Mouse (Mus musculus): Measurements from ENCODE around the gene Eps8.

Gene Eps8

DNA sequence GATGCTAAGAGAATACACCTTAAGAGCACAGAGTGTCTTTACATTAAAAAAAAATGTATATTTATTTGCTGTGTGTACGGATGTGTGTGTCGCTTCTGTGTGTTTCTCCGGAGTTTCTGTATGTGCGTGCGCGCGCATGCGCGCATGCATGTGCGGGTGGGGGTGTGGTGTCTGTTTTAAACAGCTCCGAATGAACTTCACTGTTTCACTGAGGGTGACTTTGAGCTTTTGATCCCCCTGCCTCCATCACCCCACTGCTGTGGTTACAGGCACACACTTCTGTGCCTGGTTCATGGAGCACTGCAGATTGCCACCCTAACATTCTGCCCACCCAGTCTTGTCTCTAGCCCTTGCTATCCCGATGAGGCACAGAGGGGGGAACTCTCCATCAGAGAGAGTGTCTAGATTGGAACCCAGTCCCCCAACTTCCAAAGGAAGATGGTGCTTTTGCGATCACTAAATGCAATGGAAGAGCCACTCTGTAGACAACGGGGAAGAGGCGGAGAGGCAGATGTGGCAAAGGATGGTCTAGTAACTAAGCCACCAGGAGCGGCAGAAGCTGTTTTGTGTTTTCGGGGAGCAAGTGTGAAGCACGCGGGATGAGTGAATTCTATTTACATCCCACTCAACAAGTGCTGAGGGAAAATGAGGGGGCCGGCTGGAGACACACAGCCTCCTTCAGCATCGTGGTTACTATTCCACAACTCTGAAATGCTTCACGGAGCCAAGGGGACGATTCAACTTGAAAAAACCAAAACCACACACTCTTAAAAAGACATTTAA is 7.1 kb upstream of the Eps8 start:
- DNase-seq: no peak

DNA sequence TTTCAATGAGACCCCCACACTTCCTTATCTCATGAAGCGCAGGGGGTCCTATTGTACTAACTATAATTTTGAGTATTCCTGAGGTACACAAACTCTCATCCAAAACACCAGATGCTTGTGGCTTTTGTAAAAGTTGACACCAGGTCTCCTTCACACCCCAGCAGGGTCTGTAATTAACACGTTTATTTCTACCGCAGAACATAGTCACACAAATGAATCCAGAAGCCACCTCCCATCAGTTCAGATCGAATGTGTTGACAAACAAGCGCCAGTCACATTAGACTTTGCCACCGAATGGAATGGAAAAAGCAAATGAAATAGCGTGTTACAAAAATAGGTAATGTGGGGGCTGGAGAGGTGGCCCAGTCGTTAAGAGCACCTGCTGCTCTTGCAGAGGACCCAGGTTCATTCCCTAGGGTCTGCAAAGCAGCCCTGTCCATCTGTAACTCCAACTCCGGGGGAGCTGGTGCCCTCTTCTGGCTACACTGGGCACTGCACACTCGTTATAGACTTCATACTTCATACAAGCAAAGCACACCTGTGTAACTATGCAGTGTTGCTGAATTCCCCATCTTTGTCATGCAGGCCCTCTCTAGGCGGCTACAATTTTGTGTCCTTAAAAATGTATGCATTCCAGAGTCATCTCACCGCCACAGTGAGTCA is 3.9 kb upstream of the Eps8 start:
- peak; percentile 57 for DNase-seq

DNA sequence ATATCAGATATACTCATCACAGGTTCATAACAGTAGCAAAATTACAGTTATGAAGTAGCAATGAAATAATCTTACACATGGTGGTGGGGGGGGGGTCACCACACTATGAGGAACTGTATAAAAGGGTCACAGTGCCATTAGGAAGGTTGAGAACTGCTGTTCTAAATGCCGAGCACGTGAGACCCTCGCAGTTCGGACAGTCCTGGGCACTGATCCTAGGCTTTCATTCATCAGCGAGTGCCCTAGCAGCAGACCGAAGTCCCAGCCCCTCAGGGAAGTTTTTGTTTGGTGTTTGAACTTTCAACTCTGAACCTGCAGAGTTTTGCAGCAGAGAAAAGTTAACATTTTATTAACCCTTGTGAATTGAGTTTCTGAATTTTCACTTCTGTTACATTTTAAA is 2.5 kb upstream of the Eps8 start:
- no peak for DNase-seq

DNA sequence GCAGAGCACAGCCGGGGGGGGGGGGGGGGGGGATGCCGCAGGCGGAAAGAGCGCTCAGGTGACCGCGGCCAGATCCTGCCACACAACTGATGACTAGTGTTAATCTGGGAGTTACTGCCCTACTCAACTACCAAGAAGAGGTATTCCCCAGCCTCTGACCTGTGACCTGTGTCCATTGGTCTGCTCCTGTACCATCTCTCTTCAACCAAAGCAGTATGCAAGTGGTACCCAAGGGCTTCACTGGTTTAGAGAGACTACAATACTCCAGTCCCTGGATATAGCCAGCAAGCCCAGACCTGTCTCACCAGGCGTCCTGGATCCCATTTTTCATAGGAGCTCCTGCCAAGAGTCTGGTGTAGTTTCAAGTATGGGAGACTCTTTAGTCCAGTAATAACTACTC is 5.1 kb downstream of the Eps8 start:
- DNase-seq: no peak

DNA sequence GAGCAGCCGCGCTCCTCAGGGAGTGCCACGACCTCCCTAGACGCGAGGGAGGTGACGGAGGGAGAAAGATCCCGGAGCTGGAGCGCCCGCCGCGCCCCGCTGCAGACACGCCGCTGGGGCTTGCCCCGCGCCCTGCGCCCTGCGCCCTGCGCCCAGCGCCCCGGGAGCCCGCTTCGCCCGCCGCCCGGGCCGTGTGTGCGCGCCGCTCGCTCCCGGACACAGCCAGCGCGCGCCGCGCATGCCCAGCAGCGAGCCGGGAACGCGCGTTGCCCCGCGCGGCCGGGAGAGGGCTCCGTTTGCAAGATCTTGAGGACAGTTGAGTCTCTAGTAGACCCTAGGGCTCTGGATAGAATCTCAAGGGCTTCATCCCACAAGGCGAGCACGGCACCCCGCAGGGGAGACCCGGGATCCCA is 5.6 kb downstream of the Eps8 start:
- peak; percentile 87 for DNase-seq

DNA sequence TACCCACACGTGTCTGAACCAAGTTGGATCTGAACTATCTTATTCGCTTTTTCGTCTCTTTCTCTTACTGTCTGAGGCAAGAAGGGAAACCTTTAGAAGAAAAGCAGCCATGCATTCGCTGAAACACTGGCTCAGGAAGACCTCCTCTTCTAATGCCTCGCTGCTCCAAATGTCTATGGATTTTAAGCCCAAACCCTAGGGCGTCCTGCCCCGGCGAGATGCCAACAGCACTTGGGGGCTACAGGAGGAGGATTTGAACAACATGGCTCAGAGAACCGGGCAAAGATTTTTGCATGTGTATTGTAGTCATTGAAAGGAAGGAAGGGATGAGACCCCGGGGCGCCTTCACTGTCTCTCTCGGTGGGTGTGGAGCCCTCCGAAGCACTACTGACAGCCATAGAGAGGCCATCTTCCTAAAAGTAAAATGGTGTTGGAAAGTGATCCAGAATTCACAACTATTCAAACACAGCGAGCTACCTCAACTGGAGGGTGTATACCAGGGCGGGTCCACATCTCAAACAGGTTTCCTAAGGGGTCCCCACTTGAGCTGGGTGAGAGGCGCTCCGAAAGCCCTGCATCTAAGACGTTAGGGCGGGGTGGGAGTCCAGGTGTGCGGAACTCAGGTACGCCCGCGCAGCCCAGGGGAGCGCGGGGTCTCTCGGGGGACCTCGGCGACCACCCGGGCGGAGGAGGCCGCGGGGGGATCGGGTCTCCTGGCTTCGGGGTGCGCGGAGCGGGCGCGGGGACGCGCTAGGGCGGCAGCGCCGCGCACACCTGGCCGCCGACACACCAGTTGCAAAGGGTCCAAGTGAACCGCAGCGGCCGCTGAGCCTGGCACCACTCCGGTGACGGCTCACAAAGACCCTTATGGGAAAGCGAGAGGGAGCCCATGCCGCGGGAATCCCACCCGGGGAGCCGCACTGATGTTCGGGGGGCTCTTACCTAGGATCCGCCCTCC is 6.3 kb downstream of the Eps8 start:
- peak; percentile 60 for DNase-seq

DNA sequence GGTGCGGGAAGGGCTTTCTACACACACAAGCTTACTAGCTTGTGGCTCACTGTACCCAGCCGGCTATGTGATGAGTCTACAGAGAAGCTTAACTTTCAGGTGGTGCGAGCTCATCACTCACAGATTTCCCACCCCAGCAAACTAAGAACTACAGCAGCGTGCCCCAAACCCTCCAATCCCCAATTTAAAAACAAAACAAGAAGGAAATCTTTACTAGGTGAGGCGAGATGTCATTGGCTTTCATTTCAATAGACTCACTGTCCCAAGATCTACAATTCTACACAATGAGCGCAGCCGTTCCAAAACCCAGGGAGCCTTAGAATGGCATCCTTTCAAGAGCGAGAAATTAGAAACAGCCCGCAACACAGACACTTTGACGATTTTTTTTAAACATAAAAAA is 7.0 kb downstream of the Eps8 start:
- DNase-seq: no peak

DNA sequence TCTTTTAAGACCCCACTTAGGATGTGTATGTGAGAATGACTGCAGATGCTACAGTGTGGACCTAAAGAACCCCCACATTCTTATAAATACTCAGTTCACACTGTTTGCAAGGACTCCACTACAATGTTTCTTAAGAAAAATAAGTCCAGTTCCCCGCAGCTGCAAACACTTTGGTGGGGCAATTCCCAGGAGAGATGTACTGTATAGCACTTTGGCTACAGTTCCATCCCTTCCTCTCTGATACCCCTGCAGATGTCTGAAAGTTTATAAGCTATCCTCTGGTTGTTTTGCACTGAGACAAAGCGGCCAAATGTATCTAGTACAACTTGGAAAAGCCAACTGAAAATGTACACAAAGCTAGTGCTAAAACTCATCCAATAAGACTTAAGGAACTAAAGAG is 8.0 kb downstream of the Eps8 start:
- no peak for DNase-seq

DNA sequence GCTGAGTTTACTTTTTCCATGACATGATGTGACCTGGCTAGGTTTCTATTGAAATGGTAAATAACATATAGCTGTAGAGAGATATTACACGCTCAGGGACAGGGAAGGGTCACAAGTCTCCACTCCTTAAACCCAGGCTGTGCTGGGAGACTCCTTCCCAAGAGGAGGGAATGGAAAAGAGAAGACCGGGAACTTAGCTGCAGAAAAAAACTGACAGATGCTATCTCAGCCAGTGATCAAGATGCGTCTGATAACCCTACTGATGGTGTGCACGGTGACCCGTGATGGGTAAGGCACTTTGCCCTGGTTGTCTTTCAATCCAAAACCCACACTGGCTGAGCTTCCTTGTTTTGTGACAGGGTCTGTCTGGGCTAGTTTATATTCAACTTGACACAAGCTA is 9.8 kb downstream of the Eps8 start:
- no peak for DNase-seq

DNA sequence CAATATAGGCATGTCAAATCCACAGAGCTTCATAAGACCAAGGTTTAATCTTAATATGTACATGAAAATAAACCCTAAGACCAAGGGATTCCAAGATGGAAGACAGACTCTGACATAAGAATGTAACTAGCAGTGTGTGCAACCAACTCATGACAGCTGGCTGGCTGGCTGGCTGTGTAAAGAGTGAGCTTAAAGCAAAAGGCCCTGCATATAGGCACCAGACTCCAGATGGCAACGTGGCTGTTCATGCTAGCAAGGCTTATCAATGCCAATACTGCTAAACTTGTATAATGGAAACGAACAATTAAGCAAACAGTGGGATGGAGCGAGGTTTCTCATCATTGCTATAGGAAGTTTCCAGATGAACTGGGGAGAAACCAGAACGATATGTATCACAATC is 10.9 kb downstream of the Eps8 start:
- DNase-seq: no peak

DNA sequence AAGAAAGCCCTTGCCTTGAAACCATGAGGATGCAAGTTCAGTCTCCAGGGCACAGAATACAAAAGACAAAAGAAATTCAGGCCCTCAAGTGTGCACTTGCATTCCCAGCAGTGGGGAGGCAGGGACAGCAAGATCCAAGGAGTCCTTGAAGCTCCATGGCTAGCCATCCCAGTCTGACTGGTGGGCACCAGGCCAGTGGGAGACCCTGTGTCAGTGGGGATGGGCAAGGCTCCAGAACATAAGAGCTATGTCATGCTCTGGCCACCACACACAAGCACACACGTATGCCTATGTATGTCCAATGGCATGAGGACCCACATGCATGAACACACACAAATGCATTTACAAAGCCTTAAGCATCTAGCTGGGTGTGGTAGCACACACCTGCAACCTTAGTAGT is 13.0 kb downstream of the Eps8 start:
- no peak for DNase-seq

DNA sequence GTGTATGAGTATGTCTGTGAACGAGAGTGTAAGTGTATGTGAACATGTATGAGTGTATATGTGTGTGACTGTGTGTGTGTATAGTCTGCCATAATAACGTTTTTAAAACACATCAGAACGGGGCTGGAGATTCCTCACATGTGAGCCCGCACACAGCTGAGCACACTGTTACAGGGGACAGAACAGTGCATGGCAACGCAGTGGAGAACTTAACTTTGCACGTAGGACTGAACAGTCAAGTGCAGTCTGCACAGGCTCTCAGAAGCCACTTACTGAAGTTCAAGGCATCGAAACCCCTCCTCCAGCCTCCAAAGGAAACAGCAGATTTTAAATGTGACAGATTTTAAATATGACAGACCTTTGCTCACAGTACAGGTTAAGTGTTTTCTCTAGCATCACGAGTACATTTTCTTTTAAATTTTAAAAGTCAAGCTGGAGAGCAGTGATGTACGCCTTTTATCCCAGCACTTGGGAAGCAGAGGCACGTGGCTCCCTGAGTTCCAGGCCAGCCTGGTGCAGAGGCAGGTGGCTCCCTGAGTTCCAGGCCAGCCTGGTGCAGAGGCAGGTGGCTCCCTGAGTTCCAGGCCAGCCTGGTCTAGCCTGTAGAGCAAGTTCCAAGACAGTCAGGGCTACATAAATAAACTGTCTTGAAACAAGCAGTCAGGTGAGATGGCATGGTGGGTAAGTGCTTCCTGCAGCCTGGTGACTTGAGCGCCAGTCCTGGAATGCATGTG is 15.7 kb downstream of the Eps8 start:
- no peak for DNase-seq

DNA sequence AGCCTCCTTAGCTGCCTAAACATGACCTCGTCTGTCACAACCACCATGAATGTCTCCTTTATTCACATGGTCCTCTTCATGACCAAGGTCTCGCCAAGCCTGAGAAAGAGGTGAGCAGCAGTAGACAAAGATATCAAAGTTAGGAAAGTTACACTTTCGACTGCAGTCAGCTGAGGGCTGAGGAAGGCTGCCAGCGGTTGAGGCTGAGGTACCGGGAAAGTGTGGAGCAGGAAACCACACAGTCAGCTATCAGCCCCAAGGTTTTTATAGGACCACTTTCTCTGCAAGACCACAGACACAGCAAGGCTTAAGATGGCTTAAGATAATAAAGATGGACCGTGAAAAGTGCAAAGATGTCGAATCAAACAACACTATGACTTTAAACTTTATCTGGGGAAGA is 17.2 kb downstream of the Eps8 start:
- no peak for DNase-seq

DNA sequence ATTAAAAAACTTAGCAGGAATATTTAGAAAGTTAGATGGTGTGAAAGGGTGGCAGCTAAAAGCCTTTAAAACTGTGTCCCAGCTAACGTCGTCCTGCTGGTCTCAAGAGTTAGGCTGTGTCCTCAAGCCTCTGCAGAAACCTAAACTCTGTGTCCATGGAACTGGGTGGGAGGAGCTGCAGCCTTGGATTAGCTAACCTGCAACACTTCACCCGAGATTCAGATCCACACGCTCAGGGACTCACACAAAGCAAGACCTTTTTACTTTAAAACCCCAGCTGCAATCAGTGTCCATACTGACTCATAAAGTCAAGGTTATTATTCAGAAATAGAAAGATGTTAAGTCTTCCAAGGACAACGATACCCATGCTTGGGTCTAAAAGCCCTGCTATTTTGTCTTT is 18.5 kb downstream of the Eps8 start:
- DNase-seq: no peak

DNA sequence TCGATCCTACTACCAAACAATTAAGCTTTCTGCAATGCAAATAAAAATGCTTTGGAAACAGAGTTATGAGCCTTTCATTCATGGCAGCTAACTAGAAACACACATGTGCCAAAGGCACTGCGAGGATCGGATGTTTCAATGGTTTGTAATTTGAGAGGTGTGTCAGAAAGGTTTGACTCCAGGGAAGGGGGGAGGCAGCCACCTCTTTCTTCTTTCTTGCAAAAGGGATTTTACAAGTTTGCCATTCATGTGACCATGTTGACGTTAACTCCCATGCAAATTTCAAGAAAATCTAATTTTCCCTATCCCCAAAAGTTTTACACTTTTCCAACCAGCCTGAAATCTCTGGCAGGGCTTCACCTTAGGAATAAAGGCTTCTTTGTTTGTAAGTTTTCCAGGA is 21.1 kb downstream of the Eps8 start:
- DNase-seq: no peak

DNA sequence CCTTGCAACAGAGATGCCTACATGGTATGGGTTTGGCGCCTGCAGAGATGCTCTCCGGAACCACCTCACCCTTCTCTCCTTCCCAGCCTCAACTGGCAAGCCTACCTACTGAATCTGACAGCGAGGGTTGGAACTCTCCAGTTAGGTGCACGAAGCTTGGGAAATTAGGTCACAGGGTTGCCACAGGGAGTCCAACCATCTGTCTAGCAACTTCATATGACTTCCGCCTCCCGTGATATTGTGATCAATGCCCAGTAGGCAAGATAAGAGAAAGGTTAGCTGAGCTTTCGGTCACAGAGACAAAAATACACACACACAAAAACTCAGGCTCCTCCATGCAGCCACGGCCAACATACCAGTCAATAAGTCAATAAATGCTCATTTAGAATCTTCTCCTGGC is 21.6 kb downstream of the Eps8 start:
- DNase-seq: no peak

DNA sequence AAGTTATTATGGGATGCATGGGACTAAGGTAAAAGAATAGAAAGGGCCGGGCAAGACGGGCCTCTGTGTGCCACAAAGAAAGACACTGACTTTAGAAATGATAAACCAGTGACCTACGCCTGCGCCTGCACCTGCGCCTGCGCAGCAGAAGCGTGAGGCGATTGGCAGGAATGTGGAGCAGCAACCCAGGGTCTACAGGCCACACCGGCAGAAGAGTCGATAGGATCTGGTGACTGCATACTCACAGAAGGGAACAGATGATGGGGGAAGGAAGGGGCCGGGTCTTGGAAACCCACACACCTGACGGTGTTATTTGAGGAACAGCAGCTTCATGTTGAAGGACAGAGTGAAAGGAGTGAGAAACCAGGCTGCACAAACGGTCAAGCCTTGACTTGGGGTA is 24.3 kb downstream of the Eps8 start:
- no peak for DNase-seq

DNA sequence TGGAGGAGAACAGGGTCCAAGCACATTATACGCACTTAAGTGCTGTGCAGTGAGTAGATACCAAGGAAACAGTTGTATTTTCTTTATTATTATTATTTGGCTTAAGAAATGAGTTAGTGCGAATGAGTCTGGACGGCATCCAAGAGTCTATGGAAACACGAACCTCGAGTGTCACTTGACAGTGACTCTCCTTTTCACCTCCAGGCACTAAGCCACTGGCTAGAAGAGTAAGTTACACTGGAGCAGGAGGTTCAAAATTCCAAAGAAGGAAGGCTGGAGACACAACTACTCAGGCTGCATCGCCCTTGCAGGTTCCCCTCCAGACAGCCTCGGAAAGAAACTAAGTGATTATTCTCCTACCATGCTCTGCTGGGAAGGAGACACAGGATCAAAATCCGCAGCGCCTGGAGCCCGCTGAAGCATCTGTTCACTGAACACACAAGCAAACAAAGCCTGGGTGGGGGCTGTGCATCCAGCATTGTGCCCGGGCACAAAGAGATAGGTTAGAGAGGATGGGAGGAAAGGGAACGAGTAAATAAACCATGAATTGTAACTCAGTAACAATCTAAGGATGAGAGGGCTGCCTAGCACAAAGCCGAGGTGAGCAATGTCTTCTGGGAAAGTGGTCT is 25.0 kb downstream of the Eps8 start:
- no peak for DNase-seq

DNA sequence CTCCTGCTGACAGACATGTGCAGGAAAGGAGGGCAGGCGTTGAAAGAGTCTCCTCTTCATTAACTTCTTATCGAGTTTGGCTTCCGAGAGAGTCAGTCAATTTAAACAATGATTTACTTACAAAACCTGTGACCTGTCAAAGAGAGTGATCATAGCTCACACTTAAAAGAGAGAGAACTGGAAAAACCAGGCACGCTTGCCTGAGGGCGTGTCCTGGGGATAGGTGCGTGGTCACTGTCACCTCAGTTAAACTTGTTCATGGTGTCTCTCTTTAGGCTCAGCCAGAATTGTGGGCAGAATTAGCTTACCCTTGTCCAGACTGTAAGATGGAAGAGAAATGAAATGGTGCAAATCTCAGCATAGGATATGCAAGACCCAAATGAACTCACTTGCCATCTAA is 26.0 kb downstream of the Eps8 start:
- DNase-seq: no peak

DNA sequence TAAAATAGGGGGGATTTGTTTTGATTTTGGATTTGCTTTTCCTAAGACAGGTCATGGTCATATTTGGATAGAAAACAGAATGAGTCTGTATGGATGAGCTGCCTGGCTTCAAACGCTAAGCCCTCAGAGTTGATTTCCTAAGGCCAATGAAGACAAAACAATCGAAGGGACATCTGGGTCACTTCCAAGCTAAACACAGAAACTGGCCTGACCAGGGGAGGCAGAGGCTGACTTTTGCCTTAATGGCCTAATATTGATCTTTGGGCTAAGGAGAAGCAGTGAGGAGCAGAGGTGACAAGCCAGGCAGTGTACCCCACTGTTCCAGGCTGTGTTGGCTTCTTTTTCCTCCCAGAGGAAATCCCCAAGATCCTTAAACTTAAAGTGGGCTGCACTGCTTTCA is 33.7 kb downstream of the Eps8 start:
- no peak for DNase-seq

DNA sequence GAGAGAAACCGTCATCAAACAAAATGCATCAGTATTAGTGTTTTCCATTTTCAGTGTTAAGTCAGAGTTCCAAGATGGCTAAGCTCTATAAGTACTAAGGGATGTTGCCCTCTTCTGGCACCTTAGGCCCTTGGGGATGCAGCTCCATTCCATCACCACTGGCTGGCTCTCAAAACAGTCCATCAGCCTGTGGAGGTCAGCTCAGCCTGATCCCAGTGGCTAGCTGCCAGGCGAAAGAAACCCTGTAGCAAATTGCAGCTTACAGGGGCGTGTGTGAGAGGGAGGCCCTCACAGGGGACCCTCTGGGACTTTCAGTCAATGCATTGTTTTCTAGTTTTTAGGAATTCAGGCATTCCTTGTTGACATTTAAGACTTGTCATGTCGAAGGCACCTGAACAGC is 40.8 kb downstream of the Eps8 start:
- DNase-seq: peak; percentile 7

DNA sequence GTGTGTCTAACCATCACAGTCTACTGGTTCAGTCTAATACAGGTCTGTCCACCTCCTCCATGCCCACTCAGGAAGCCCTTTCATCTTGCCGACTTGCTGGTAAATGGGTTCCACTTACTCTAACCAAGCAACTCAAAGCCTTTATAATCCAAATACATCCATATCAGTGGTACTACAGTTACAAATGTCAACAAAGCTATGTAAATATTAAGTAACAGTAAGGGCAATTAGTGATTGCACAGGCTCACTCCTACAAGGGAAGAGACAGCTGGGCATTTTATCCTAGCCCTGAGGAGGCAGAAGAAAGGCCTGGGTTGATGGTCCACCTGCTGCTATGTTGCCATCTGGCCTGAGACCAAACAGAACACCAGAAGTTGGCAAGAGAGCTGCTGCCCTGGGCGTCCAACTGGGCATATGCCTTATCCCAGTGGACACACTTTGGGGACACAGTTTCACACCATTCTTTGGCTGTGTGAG is 42.6 kb downstream of the Eps8 start:
- DNase-seq: no peak

All from right cerebral cortex, postnatal 4 days (tissue).